Mouse (Mus musculus): ENCODE results near the gene Stxbp4. TPM values are rescaled to one million over a fixed set of nuclear protein-coding genes. Genes with fewer than 3 reads are reported as not detected.

Stxbp4 gene
- polyA plus RNA-seq, 1 experiment: 23.3 TPM

- no peak overlapping the region for H3K4me3 ChIP-seq (ENCODE audit: insufficient read depth, low read length)
- TF ChIP-seq POLR2A (IDR thresholded peaks at IDR 0.05; ENCODE audit: low read depth, low read length): no peak
- TF ChIP-seq CTCF (IDR thresholded peaks at IDR 0.05; ENCODE audit: borderline replicate concordance, insufficient read depth, low read length): no peak
- no peak overlapping the region for H3K27ac ChIP-seq (ENCODE audit: insufficient read depth, low read length)
- H3K4me1 ChIP-seq (ENCODE audit: control insufficient read depth, insufficient read depth, low read length): no peaks in the 10 kb centered on the region
Measured at GRCm38 (mm10) chr11:90577057-90577780, 60.7 kb downstream of the Stxbp4 start.

GRCm38 (mm10) chr11:90576282-90576972 is 61.5 kb downstream of the Stxbp4 start:
- Histone ChIP-seq H3K4me1 (ENCODE audit: control insufficient read depth, insufficient read depth, low read length) (no peaks in the 10 kb centered on the region), H3K4me3 (ENCODE audit: insufficient read depth, low read length) (no peak overlapping the region), H3K27ac (ENCODE audit: insufficient read depth, low read length) (no peak overlapping the region)
- TF ChIP-seq CTCF (IDR thresholded peaks at IDR 0.05; ENCODE audit: borderline replicate concordance, insufficient read depth, low read length) (no peak), POLR2A (IDR thresholded peaks at IDR 0.05; ENCODE audit: low read depth, low read length) (no peak)

GRCm38 (mm10) chr11:90575491-90576048 is 62.3 kb downstream of the Stxbp4 start:
- no peaks in the 10 kb centered on the region for H3K4me1 ChIP-seq (ENCODE audit: control insufficient read depth, insufficient read depth, low read length)
- no peak overlapping the region for H3K4me3 ChIP-seq (ENCODE audit: insufficient read depth, low read length)
- TF ChIP-seq CTCF (IDR thresholded peaks at IDR 0.05; ENCODE audit: borderline replicate concordance, insufficient read depth, low read length): no peak
- TF ChIP-seq POLR2A (IDR thresholded peaks at IDR 0.05; ENCODE audit: low read depth, low read length): no peak
- no peak overlapping the region for H3K27ac ChIP-seq (ENCODE audit: insufficient read depth, low read length)

- H3K4me3 ChIP-seq (ENCODE audit: insufficient read depth, low read length): no peak overlapping the region
- no peak for TF ChIP-seq POLR2A (IDR thresholded peaks at IDR 0.05; ENCODE audit: low read depth, low read length)
- no peak for TF ChIP-seq CTCF (IDR thresholded peaks at IDR 0.05; ENCODE audit: borderline replicate concordance, insufficient read depth, low read length)
- H3K27ac ChIP-seq (ENCODE audit: insufficient read depth, low read length): no peak overlapping the region
- no peaks in the 10 kb centered on the region for H3K4me1 ChIP-seq (ENCODE audit: control insufficient read depth, insufficient read depth, low read length)
Measured at GRCm38 (mm10) chr11:90570646-90571259, 67.1 kb downstream of the Stxbp4 start.

- TF ChIP-seq CTCF (IDR thresholded peaks at IDR 0.05; ENCODE audit: borderline replicate concordance, insufficient read depth, low read length): no peak
- no peak for TF ChIP-seq POLR2A (IDR thresholded peaks at IDR 0.05; ENCODE audit: low read depth, low read length)
- no peak overlapping the region for H3K4me3 ChIP-seq (ENCODE audit: insufficient read depth, low read length)
- H3K27ac ChIP-seq (ENCODE audit: insufficient read depth, low read length): no peak overlapping the region; the same call in 1 of the 2 replicates
- peaks cover 3% of the 10 kb centered on the region for H3K4me1 ChIP-seq (ENCODE audit: control insufficient read depth, insufficient read depth, low read length)
Measured at GRCm38 (mm10) chr11:90558359-90559047, 79.4 kb downstream of the Stxbp4 start.

- TF ChIP-seq CTCF (IDR thresholded peaks at IDR 0.05; ENCODE audit: borderline replicate concordance, insufficient read depth, low read length) (no peak), POLR2A (IDR thresholded peaks at IDR 0.05; ENCODE audit: low read depth, low read length) (no peak)
- Histone ChIP-seq H3K4me1 (ENCODE audit: control insufficient read depth, insufficient read depth, low read length) (peaks cover 3% of the 10 kb centered on the region), H3K4me3 (ENCODE audit: insufficient read depth, low read length) (no peak overlapping the region), H3K27ac (ENCODE audit: insufficient read depth, low read length) (no peak overlapping the region)
Measured at GRCm38 (mm10) chr11:90556517-90556916, 81.4 kb downstream of the Stxbp4 start.

GRCm38 (mm10) chr11:90553963-90554362 is 83.9 kb downstream of the Stxbp4 start:
- H3K4me3 ChIP-seq (ENCODE audit: insufficient read depth, low read length): no peak overlapping the region
- no peak overlapping the region for H3K27ac ChIP-seq (ENCODE audit: insufficient read depth, low read length)
- TF ChIP-seq POLR2A (IDR thresholded peaks at IDR 0.05; ENCODE audit: low read depth, low read length): no peak
- no peak for TF ChIP-seq CTCF (IDR thresholded peaks at IDR 0.05; ENCODE audit: borderline replicate concordance, insufficient read depth, low read length)
- H3K4me1 ChIP-seq (ENCODE audit: control insufficient read depth, insufficient read depth, low read length): peaks cover 3% of the 10 kb centered on the region

GRCm38 (mm10) chr11:90552303-90553201 is 85.3 kb downstream of the Stxbp4 start:
- no peak overlapping the region for H3K4me3 ChIP-seq (ENCODE audit: insufficient read depth, low read length)
- TF ChIP-seq CTCF (IDR thresholded peaks at IDR 0.05; ENCODE audit: borderline replicate concordance, insufficient read depth, low read length): no peak
- TF ChIP-seq POLR2A (IDR thresholded peaks at IDR 0.05; ENCODE audit: low read depth, low read length): no peak
- no peak overlapping the region for H3K27ac ChIP-seq (ENCODE audit: insufficient read depth, low read length)
- H3K4me1 ChIP-seq (ENCODE audit: control insufficient read depth, insufficient read depth, low read length): no peaks in the 10 kb centered on the region

Measured in embryonic fibroblast, embryonic 13.5 days (primary cell).